Mouse (Mus musculus): ENCODE data around the gene Cldn14.

- TF ChIP-seq CTCF (IDR thresholded peaks at IDR 0.05; ENCODE audit: control insufficient read depth, insufficient read depth, insufficient read length) (no peak), USF1 (IDR thresholded peaks at IDR 0.05; ENCODE audit: low read depth) (no peak)
These were observed 31.1 kb downstream of the Cldn14 start for GRCm38 (mm10) chr16:93977587-93977986.

Data from C2C12 (cell line).